Mouse (Mus musculus): Measurements from ENCODE around the gene Sst.
"Not testable (repeated sequence)": the region's sequence is repeated elsewhere in the genome, so short reads cannot be mapped to it uniquely, and the experiment has no call there.

DNA sequence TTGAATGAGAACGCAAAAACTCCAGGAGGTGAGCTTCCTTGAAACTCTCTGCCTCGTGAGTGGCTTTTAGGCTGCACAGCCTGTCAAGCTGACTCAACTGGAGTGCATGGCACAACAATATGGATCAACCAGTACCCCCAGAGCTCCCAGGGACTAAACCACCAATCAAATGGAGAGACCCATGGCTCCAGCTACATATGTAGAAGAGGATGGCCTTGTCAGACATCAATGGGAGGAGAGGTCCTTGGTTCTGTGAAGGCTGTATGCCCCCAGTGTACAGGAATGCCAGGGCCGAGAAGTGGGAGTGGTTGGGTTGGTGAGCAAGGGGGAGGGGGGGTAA, 18.2 kb upstream of the Sst start:
- TF ChIP-seq POLR2AphosphoS2 (IDR thresholded peaks at IDR 0.05; ENCODE audit: low read length); MEF2A (IDR thresholded peaks at IDR 0.05; ENCODE audit: extremely low read depth, insufficient replicate concordance, low read depth, low read length, poor library complexity, severe bottlenecking); RCOR1 (IDR thresholded peaks at IDR 0.05; ENCODE audit: low read depth, low read length); JUND (IDR thresholded peaks at IDR 0.05; ENCODE audit: low read depth, low read length); POLR2A (IDR thresholded peaks at IDR 0.05; ENCODE audit: control insufficient read depth in 1 of 2, insufficient read depth in 1 of 2, low read depth in 1 of 2, low read length in 2 of 2, poor library complexity in 1 of 2); MYC (IDR thresholded peaks at IDR 0.05; ENCODE audit: low read depth, low read length); CTCF (IDR thresholded peaks at IDR 0.05 in 2 of 3, conservative IDR thresholded peaks at IDR 0.05 in 1 of 3; ENCODE audit: control insufficient read depth in 1 of 3, insufficient read depth in 1 of 3, low read depth in 2 of 3, low read length in 3 of 3, poor library complexity in 1 of 3, severe bottlenecking in 1 of 3); MAZ (IDR thresholded peaks at IDR 0.05; ENCODE audit: low read depth, low read length); MAX (IDR thresholded peaks at IDR 0.05; ENCODE audit: low read length); E2F4 (IDR thresholded peaks at IDR 0.05; ENCODE audit: borderline replicate concordance, low read depth, low read length); CHD2 (IDR thresholded peaks at IDR 0.05; ENCODE audit: low read length): not testable (repeated sequence)
